Mouse (Mus musculus): Measurements from ENCODE around the gene Snrnp48. TPM values are rescaled to one million over a fixed set of nuclear protein-coding genes. Genes with fewer than 3 reads are reported as not detected.

Gene Snrnp48
- 17.7 TPM in 2 replicates for total RNA-seq (2014; rRNA removed)
- polyA plus RNA-seq (2012; rRNA removed), result 12.8 and 15.8 TPM in 2 replicates

DNA sequence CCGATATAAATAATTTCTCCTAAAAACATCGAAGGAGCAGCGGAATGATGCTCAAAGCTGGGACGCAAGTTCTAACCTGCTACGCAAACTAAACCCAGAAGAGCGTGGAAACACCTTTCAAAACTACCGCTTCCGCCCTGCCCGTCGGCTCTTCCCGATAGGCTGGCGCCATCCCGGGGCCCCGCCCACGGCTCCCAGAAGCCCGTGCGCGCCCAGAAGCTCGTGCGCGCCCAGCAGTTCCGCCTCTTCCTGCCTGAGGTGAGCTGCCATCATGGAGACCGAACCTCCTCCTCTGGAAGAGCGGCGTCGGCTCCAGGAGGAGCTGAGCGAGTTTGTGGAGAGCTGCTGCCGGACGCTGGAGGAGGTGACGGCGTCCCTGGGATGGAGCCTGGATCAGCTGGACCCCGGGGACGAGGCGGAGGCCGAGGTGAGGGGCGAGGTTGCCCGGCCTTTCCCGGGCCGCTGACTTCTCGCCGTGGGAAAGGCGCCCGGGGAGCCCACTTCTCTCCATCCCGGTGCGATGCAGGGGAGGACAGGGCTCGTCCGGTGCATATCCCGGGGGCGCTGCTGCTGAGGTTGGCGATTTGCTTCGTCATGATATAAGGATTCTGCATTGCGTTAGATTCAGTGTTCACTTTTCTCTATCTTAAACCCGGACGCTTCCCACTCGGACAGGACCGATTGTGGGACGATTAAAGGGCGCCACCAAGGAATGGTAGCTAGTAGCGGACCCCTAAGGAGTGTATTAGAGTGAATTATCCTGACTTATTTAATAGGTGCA lies at the start of gene Snrnp48:
Snrnp48 (plus strand) TSS at position 237 of the 781 bp plus-strand sequence.
- H3K27ac ChIP-seq (replicated peaks; ENCODE audit: insufficient read depth, low read depth, low read length), result peak within 1 kb of the TSS; percentile 77
- peaks cover 2% of the 10 kb centered on the region; the same call in 1 of the 2 replicates for H3K4me1 ChIP-seq (ENCODE audit: control insufficient read depth, insufficient read depth, low read length)
- peaks cover 5% of the 10 kb centered on the region; the same call in 1 of the 2 replicates for H3K36me3 ChIP-seq (ENCODE audit: control insufficient read depth, insufficient read depth, low read length)
- WGBS, result under 1% methylated on average over 59 of the region's 59 CpGs
- H3K27me3 ChIP-seq (ENCODE audit: control insufficient read depth, insufficient read depth, low read length), result no peaks in the 10 kb centered on the region
- H3K9ac ChIP-seq (ENCODE audit: low read depth, low read length), result peak within 1 kb of the TSS; percentile 98
- peak; percentile 75 for DNase-seq (ENCODE audit: extremely low read depth, low read depth, low spot score)
- peaks cover 14% of the 10 kb centered on the region; the same call in 1 of the 2 replicates for H3K79me2 ChIP-seq (ENCODE audit: control insufficient read depth, insufficient read depth, low read length)
- TF ChIP-seq POLR2A (IDR thresholded peaks at IDR 0.05; ENCODE audit: extremely low read depth, insufficient read depth, low read length), result peak; percentile 77
- TF ChIP-seq CTCF (IDR thresholded peaks at IDR 0.05; ENCODE audit: low read depth, low read length), result no peak
- H3K4me3 ChIP-seq (ENCODE audit: insufficient read depth, low read depth, low read length), result peak within 1 kb of the TSS; percentile 99

DNA sequence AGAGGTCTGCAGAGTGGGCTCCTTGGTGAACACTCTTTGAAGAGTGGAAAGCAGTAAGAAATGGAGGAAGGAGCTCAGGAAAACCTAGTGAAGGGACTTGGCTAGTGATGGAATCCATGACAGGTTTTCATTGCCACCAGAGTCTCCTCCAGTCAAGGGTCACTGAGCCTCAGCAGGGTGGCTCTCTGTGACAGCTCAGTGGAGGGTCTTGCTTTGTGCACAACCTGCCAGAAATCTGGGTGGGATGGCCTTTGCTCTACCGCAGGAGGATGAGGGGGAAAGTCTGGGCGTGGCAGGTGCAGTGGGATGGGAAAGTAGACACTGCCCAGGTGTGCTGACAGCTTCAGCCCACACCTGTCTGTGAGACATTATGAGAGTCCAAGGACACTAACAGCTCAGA lies 49.2 kb upstream of the Snrnp48 start:
- TF ChIP-seq POLR2A (IDR thresholded peaks at IDR 0.05; ENCODE audit: extremely low read depth, insufficient read depth, low read length) (no peak), CTCF (IDR thresholded peaks at IDR 0.05; ENCODE audit: low read depth, low read length) (no peak)
- Histone ChIP-seq H3K9ac (ENCODE audit: low read depth, low read length) (no peak overlapping the region), H3K27me3 (ENCODE audit: control insufficient read depth, insufficient read depth, low read length) (no peaks in the 10 kb centered on the region), H3K4me1 (ENCODE audit: control insufficient read depth, insufficient read depth, low read length) (peaks cover 1% of the 10 kb centered on the region; the same call in 1 of the 2 replicates), H3K4me3 (ENCODE audit: insufficient read depth, low read depth, low read length) (no peak overlapping the region), H3K36me3 (ENCODE audit: control insufficient read depth, insufficient read depth, low read length) (no peaks in the 10 kb centered on the region), H3K27ac (replicated peaks; ENCODE audit: insufficient read depth, low read depth, low read length) (no peak overlapping the region), H3K79me2 (ENCODE audit: control insufficient read depth, insufficient read depth, low read length) (peaks cover 10% of the 10 kb centered on the region; the same call in 1 of the 2 replicates)
- 76% methylated on average over 2 of the region's 2 CpGs for WGBS
- DNase-seq (ENCODE audit: extremely low read depth, low read depth, low spot score), result no peak

DNA sequence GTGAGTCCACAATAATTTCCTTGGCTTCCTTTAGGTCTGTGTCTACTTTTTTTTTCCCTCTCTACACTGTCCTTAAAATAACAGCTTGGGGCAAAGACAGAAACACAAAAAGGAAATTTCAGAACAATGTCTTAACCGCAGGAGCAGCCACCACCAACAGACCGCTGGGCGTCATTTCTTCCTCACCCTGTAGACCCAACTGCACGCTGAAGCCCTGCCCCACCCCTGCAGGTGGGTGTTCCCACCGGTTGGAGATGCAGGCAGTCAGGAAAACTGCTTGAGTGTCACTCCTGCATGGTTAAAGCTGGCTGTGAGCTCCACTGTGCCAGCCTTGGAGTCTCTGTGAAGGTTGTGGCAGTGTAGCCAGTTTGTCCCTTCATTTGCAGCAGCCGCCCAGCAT lies 47.1 kb upstream of the Snrnp48 start:
- Histone ChIP-seq H3K9ac (ENCODE audit: low read depth, low read length) (no peak overlapping the region), H3K79me2 (ENCODE audit: control insufficient read depth, insufficient read depth, low read length) (peaks cover 20% of the 10 kb centered on the region), H3K27ac (replicated peaks; ENCODE audit: insufficient read depth, low read depth, low read length) (no peak overlapping the region), H3K4me1 (ENCODE audit: control insufficient read depth, insufficient read depth, low read length) (peaks cover 1% of the 10 kb centered on the region; the same call in 1 of the 2 replicates), H3K4me3 (ENCODE audit: insufficient read depth, low read depth, low read length) (no peak overlapping the region), H3K27me3 (ENCODE audit: control insufficient read depth, insufficient read depth, low read length) (no peaks in the 10 kb centered on the region), H3K36me3 (ENCODE audit: control insufficient read depth, insufficient read depth, low read length) (no peaks in the 10 kb centered on the region)
- no peak for DNase-seq (ENCODE audit: extremely low read depth, low read depth, low spot score)
- no peak for TF ChIP-seq POLR2A (IDR thresholded peaks at IDR 0.05; ENCODE audit: extremely low read depth, insufficient read depth, low read length)
- TF ChIP-seq CTCF (IDR thresholded peaks at IDR 0.05; ENCODE audit: low read depth, low read length), result no peak
- 64% methylated on average over 6 of the region's 6 CpGs for WGBS

DNA sequence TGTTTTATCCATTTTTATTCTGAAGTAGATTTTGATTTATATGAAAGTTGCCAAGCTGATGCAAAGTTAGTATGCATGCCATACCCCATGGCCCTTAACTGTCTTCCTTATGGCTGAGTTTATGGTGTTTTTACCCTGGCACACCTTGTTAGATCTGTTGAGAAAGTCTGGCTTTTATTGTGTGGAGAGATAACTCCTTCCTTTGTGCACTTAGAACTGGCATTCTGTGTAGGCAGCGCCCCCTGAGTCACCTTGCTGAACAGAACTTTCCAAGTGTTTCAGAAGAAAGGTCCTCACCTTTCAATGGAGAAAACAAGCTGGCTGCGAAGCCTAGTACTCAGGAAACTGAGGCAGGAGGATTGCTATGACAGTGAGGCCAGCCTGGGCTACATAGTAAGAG lies 42.7 kb upstream of the Snrnp48 start:
- no peak overlapping the region for H3K4me3 ChIP-seq (ENCODE audit: insufficient read depth, low read depth, low read length)
- no peak for DNase-seq (ENCODE audit: extremely low read depth, low read depth, low spot score)
- peaks cover 8% of the 10 kb centered on the region for H3K4me1 ChIP-seq (ENCODE audit: control insufficient read depth, insufficient read depth, low read length)
- H3K27me3 ChIP-seq (ENCODE audit: control insufficient read depth, insufficient read depth, low read length), result no peaks in the 10 kb centered on the region
- no peak overlapping the region for H3K9ac ChIP-seq (ENCODE audit: low read depth, low read length)
- 94% methylated on average over 2 of the region's 2 CpGs for whole genome bisulfite sequencing
- H3K36me3 ChIP-seq (ENCODE audit: control insufficient read depth, insufficient read depth, low read length), result no peaks in the 10 kb centered on the region
- TF ChIP-seq POLR2A (IDR thresholded peaks at IDR 0.05; ENCODE audit: extremely low read depth, insufficient read depth, low read length) (no peak), CTCF (IDR thresholded peaks at IDR 0.05; ENCODE audit: low read depth, low read length) (no peak)
- H3K27ac ChIP-seq (replicated peaks; ENCODE audit: insufficient read depth, low read depth, low read length), result no peak overlapping the region
- peaks cover 17% of the 10 kb centered on the region for H3K79me2 ChIP-seq (ENCODE audit: control insufficient read depth, insufficient read depth, low read length)

DNA sequence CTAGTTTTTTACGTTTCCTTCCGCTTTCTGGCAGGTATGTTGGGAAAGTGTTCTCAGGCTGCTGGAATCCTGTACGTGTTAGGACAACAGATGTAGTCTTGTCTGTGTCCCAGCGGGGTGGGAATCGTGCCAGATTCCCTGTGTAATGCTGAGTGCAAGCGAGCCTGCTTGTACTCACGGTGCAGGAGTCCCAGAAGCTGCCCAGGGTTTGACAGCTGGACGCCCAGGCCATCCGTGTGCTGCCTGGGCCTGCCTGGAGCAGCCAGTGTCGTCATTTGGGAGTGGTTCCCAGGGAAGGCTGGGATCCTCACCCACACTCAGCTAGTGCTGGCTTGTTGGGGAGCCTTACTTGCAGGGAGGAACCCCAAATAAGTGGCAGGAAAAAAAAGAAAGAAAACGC lies 42.1 kb upstream of the Snrnp48 start:
- Histone ChIP-seq H3K27ac (replicated peaks; ENCODE audit: insufficient read depth, low read depth, low read length) (no peak overlapping the region), H3K36me3 (ENCODE audit: control insufficient read depth, insufficient read depth, low read length) (peaks cover 1% of the 10 kb centered on the region; the same call in 1 of the 2 replicates), H3K4me1 (ENCODE audit: control insufficient read depth, insufficient read depth, low read length) (peaks cover 8% of the 10 kb centered on the region), H3K27me3 (ENCODE audit: control insufficient read depth, insufficient read depth, low read length) (no peaks in the 10 kb centered on the region), H3K79me2 (ENCODE audit: control insufficient read depth, insufficient read depth, low read length) (peaks cover 16% of the 10 kb centered on the region), H3K9ac (ENCODE audit: low read depth, low read length) (no peak overlapping the region), H3K4me3 (ENCODE audit: insufficient read depth, low read depth, low read length) (no peak overlapping the region)
- TF ChIP-seq POLR2A (IDR thresholded peaks at IDR 0.05; ENCODE audit: extremely low read depth, insufficient read depth, low read length) (no peak), CTCF (IDR thresholded peaks at IDR 0.05; ENCODE audit: low read depth, low read length) (no peak)
- 22% methylated on average over 11 of the region's 11 CpGs for WGBS
- peak; percentile 64 for DNase-seq (ENCODE audit: extremely low read depth, low read depth, low spot score)

DNA sequence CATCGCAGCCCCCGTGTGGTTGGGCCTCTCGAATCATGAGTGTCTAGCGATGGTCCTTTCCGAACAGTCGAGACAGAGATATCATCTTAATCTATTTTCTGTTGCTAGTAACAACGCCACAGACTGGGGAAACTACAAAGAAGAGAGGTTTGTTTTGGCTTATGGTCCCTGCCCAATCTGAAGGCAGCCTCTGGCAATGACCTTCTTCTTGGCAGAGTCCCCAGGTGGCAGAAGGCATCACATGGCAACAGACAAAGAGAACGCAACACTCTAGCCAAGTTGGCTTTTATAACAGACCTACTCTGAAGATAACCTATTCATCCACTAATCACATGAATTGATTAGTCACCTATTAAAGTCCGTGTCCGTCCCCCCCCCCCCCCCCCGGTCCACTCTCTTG lies 39.8 kb upstream of the Snrnp48 start:
- Histone ChIP-seq H3K27me3 (ENCODE audit: control insufficient read depth, insufficient read depth, low read length) (no peaks in the 10 kb centered on the region), H3K4me1 (ENCODE audit: control insufficient read depth, insufficient read depth, low read length) (peaks cover 8% of the 10 kb centered on the region), H3K9ac (ENCODE audit: low read depth, low read length) (no peak overlapping the region), H3K36me3 (ENCODE audit: control insufficient read depth, insufficient read depth, low read length) (peaks cover 12% of the 10 kb centered on the region), H3K4me3 (ENCODE audit: insufficient read depth, low read depth, low read length) (no peak overlapping the region), H3K27ac (replicated peaks; ENCODE audit: insufficient read depth, low read depth, low read length) (no peak overlapping the region), H3K79me2 (ENCODE audit: control insufficient read depth, insufficient read depth, low read length) (peaks cover 9% of the 10 kb centered on the region)
- DNase-seq (ENCODE audit: extremely low read depth, low read depth, low spot score), result peak; percentile 97
- TF ChIP-seq POLR2A (IDR thresholded peaks at IDR 0.05; ENCODE audit: extremely low read depth, insufficient read depth, low read length) (no peak), CTCF (IDR thresholded peaks at IDR 0.05; ENCODE audit: low read depth, low read length) (no peak)
- WGBS, result 28% methylated on average over 11 of the region's 11 CpGs
